Mouse (Mus musculus) kidney, postnatal 25 days (tissue): ENCODE data around the gene Esrrb.

Experiments used
- DNase-seq, 2 experiments: peaks; one replicate each; pipeline ENCODE4 v3.0.0; 2021; ENCODE audit warnings: mixed read lengths in 2 of 2

Gene Esrrb

DNA sequence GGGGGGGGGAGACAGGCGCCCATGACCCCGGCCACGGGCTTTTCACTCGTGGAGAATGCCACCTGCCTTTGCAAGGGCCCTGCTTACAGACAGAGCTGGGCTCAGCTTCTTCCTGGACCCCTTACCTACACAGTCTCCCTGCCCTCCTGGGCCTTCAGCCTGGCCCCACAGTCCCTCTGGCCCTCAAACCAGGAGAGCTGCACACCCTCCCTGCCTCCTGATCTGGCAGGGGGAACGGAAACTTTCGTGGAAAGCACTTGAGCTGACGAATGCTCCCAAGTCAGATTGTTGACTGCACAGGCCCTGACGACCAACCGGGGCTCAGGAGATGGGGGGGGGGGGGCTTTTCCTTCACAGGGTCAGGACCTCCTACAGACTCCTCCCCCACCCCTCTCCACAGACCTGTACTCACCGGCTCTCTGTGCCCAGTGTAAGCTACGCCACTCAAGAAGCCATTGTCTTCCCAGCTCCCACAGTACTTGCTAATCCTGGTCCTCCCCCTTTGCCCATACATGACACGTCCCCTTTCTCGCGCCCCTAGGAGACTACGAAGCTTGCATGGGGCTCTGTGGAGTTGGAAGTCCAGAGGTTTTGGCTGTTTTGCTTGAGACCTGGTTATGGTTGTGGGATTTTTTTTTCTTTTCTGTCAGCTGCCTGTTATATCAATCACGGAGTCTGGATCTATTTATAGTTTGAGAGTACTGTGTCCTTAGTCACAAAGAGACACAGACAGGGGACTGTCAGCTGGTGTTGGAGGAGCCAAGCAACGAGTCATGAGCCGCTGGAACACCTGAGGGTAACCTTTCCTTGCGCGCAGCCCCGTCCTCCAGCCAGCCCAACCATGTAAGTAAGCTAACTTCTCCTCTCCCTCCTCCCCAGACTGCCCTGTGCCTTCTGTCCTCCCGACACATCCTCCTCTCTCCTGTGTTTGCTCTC, at the start of gene Esrrb:
TSS of gene Esrrb (plus strand) at position 422 of the 936 bp plus-strand sequence.
- DNase-seq, result peak; percentile 21 to 58

GRCm38 (mm10) chr12:86320629-86321028, 40.3 kb upstream of the Esrrb start:
- DNase-seq, result no peak

GRCm38 (mm10) chr12:86324297-86324696, 36.6 kb upstream of the Esrrb start:
- no peak for DNase-seq

DNA sequence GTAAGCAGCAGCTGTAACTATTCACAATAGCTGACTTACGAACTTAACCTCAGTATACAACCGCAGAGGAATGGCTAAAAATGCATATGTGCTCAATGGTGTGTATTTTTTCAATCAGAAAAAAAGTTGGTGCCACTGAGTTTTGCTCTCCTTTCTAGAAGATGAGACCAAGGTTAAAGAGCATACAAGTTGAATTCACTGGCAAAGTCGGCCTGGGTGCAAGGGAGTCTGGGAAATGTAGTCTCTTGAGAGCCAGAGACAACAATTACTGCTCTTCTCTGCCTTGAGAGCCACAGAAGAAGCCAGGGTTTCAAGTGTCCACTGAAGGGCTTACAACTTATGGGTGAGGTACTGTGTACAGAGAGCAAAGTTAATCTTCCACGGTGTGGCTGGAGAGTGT, 31.1 kb upstream of the Esrrb start:
- DNase-seq, result no peak

GRCm38 (mm10) chr12:86330684-86331083, 30.2 kb upstream of the Esrrb start:
- DNase-seq, result no peak

GRCm38 (mm10) chr12:86331248-86331647, 29.7 kb upstream of the Esrrb start:
- DNase-seq, result no peak

GRCm38 (mm10) chr12:86336209-86336608, 24.7 kb upstream of the Esrrb start:
- DNase-seq, result no peak

DNA sequence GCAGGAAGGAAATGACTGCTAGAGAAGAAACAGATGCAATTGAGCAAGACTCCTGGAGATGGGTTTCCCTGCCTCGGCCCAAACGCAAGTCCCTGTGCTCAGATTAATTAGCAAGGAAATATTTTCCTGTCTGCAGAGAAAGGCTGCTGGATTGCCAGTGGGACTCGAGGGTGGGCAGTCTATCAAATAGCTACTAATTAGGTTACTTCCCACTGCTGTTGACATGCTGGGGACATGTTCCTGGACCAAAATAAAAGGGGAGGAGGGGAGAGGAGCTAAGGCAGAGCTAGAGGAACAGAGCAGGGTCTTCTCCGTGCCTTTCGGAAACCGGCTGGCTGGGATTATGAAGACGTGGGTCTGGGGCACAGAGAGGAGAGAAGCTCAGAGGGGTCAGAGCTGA, 24.0 kb upstream of the Esrrb start:
- no peak for DNase-seq

- no peak for DNase-seq
Measured at GRCm38 (mm10) chr12:86349477-86349876, 11.4 kb upstream of the Esrrb start.

GRCm38 (mm10) chr12:86359406-86359805, 1.5 kb upstream of the Esrrb start:
- no peak for DNase-seq

GRCm38 (mm10) chr12:86359873-86360272, 1.0 kb upstream of the Esrrb start:
- no peak for DNase-seq

DNA sequence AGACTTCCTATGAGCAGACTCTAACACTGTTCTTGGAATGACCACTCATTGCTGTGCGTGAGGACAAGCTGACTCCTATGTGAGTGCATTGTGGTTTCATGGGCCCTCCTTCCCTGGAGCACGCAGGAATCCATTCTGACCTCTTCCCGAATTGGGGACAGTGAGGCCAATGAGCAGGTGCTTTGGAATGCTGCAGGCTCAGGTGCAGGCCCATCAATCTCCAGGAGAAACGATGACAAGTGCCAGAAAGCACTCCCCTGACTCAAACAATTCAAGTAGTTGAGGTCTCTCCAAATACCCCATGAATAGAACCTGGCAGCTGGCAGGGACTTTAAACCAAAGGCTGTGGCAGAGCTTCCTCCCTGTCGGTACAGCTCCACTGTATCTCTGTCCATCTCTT, 3.4 kb downstream of the Esrrb start:
- no peak for DNase-seq

DNA sequence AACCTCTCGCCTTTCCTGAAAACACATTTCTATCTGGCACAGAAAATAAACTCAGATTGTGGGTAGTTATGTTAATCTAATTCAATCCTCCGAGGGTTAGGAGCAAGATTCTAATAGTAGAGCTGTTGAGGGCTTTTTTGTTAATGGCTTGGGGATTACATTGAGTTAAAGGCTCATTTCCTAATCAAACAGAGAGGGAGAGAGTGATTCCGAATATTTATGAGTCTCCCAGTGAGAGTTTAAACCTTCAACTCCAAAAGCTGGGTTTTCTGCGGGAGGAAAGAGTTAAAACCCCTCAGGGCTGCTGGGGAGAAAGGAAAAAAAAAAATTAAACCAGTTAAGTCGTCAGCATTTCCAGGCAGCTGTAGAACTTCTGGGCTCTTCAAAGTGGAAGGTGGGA, 3.8 kb downstream of the Esrrb start:
- no peak for DNase-seq

- peak; percentile 28 to 52 for DNase-seq
Measured at GRCm38 (mm10) chr12:86370611-86371383, 9.9 kb downstream of the Esrrb start.

GRCm38 (mm10) chr12:86374286-86374685, 13.4 kb downstream of the Esrrb start:
- no peak for DNase-seq

- no peak for DNase-seq
Measured at GRCm38 (mm10) chr12:86379672-86380213, 18.8 kb downstream of the Esrrb start.

DNA sequence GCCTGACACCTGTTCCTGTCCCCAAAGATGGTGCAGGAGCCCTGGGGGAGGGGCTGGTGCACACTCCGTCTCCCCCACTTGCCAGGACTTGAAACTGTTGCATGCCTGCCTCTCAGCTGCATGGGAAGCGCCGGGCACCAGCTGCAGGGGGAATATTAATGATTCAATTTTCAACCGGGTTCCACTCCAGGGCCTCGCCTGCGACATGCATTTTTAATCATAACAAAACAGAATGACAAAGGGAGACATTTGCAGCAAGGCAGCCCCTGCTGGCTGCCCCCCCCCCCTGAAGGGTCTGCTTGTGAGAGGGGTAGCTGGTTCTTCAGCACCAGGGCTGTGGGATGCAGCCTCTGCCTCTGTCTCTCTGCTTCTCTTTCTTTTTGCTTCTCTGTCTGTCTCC, 22.9 kb downstream of the Esrrb start:
- no peak for DNase-seq

DNA sequence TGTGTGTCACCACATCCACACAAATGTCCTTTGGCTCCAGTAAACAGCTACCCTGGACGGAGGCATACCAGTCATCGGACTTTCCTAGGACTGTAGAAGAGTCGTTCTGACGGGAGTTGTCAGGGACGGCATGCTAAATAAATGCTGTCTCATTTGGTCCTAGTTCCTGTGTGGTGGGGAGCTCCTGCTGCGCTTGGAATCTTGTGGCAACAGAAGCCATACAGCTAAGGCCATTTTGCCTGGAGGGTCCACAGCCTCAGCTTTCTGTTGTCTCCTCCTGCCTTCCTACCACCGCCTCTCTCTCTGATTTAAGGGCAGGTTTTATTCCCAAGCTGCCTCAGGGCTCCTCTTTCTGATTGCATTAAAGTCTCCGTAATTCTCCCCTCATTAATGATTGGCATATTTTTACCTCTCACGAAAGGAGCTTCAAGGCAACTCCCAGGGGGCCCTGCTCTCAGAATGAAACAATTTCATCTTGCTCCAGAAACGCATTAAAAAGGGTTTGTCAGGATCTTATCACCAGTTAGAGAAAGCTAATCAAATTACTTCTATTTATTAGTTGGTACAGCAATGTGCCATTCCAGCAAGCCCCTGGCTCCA, 26.9 kb downstream of the Esrrb start:
- peak in 1 of 2 experiments; percentile 8 for DNase-seq

- no peak for DNase-seq
Measured at GRCm38 (mm10) chr12:86394773-86395172, 33.9 kb downstream of the Esrrb start.

DNA sequence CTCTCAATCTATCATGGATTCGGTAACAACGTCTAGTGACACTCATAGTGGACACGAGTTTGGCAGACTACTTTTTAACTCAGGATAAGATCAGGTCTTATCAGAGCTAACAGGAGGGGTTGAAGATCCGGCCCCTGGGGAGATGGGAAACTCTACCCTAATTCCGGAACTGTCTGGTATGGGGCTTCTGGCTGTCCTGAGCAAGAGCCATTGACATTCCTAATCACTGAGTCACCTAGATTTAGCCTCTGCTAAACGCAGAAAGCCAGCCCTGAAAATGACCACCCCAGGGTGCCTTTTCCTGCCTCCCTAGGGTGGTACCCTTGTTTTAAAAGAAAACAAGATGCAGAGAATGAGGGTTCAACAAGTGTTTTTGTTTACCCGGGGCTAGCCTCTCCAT, 34.4 kb downstream of the Esrrb start:
- no peak for DNase-seq

DNA sequence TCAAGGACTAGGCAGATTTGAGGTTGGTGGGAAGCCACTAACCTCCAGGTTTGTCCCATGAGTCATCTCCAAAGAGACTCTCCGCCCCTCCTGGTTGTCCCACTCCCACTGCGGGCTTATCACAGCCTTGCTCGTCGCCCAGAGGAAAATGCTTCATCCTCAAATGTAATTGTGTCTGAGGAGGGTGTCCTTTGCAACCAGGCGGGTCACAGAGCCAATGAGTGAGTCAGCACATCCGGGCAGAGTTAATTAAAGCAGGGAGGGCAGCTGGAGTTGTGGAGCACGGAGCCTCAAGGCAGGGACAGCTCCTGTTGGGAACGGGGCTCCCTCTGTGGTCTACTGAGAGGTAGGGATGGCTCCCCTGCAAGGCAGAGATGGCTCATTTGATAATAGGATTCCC, 37.8 kb downstream of the Esrrb start:
- DNase-seq, result no peak

- peak; percentile 85 to 86 for DNase-seq
Measured at GRCm38 (mm10) chr12:86402718-86403117, 41.8 kb downstream of the Esrrb start.

DNA sequence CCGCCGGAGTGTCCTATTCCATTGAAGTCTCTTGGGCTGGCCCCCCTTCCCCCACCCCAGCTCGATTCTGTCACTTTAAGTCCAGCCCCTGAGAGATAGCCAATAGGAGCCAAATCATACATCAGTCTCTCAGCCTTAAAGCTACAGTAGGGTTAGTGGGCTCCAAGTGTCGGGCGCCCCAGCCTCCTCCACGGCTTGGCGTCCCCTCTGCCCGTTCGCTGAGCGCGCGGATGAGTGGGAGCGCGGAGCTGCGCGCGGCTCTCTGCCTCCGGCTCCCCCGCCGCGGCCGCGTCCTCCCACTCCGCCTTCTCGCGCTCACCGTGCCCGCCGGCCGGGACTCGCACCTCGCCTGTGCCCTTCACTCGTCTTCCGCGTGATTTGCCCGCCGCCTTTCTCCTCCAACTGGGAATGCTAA, 60.6 kb downstream of the Esrrb start:
- DNase-seq, result peak; percentile 76 to 88
